Mouse (Mus musculus) lung, adult 10 weeks (tissue): ENCODE measurements around the gene Nup160. TPM values are rescaled to one million over a fixed set of nuclear protein-coding genes. Genes with fewer than 3 reads are reported as not detected.

Experiments
- polyA plus RNA-seq: library from polyadenylated mRNA; stranded (reverse); fragments of 350-450 nt; fragmentation: Illumina TruSeq; extraction: RNeasy Lipid Tissue Mini Kit (QIAGEN cat#74804); gene quantifications from one replicate; pipeline ENCODE4 v1.2.3, GENCODE M21; 2014; ENCODE audit warnings: low read depth, low replicate concordance; ENCODE audit not compliant: insufficient read depth

The Nup160 gene
- polyA plus RNA-seq = 8.8 TPM

GRCm38 (mm10) chr2:90677007-90677406, at the start of gene Nup160:
Nup160 (plus strand) TSS chr2:90677215.

GRCm38 (mm10) chr2:90745053-90745678, 68.2 kb downstream of the Nup160 start, which contains the start of gene Fnbp4:
Fnbp4 (plus strand) TSS chr2:90745370.

GRCm38 (mm10) chr2:90782458-90782857, 105.4 kb downstream of the Nup160 start, which contains the start of gene Agbl2:
Agbl2 (plus strand) TSS chr2:90782727.

Other genes starting within 250 kb of the Nup160 start
- gene Ptprj, start 96.6 kb upstream of the Nup160 start, polyA plus RNA-seq = 10.4 TPM
- 14.6 TPM for gene Fnbp4, start 68.2 kb downstream of the Nup160 start, polyA plus RNA-seq
- 2.5 TPM for gene Agbl2, start 105.5 kb downstream of the Nup160 start, polyA plus RNA-seq
- 106 TPM for gene Mtch2, start 169.9 kb downstream of the Nup160 start, polyA plus RNA-seq
- gene C1qtnf4, start 208.6 kb downstream of the Nup160 start, polyA plus RNA-seq = 2.3 TPM
- 9.1 TPM for gene Kbtbd4, start 227.5 kb downstream of the Nup160 start, polyA plus RNA-seq
- gene Ndufs3, start 227.6 kb downstream of the Nup160 start, polyA plus RNA-seq = 125 TPM